Mouse (Mus musculus): ENCODE measurements around the gene Pgam2. TPM values are rescaled to one million over a fixed set of nuclear protein-coding genes. Genes with fewer than 3 reads are reported as not detected.

Gene Pgam2
- 57.5 and 63.3 TPM in 2 replicates for polyA plus RNA-seq (2015; fragmentation: Nextera tagmentation; extraction: Ambion mirVana)

DNA sequence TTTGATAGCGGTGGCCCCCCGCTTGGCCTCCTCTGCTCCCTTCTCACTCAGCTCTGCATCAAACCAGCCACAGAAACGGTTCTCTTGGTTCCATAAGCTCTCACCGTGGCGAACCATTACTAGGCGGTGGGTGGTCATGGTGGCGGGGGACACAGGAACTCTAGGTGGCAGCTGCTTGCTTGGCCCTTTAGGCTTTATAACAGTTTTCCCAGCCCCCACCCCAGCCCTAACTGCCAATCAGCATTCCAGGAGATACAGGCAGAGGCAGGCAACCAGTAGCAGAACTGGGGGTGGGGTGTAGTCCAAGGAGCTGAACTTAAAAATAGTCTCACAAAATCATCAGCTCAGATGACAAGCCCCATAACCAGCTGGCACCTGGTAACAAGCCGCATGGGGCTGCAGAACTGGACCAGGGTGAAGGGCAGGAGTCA lies at the start of gene Pgam2:
Pgam2 (minus strand) TSS at position 183 of the 431 bp plus-strand sequence.
- Histone ChIP-seq H3K36me3 (peaks cover 31% of the 10 kb centered on the region), H3K9ac (peak within 1 kb of the TSS; percentile 45), H3K4me2 (replicated peaks) (peak within 1 kb of the TSS; percentile 46), H3K27ac (no peak within 1 kb of the TSS), H3K27me3 (no peaks in the 10 kb centered on the region), H3K4me1 (peaks cover 29% of the 10 kb centered on the region), H3K4me3 (peak within 1 kb of the TSS; percentile 21), H3K9me3 (no peaks in the 10 kb centered on the region)
- 31% methylated on average over 8 of the region's 8 CpGs for WGBS
- ATAC-seq (ENCODE audit: low FRiP score, low read depth): peak; percentile 74

DNA sequence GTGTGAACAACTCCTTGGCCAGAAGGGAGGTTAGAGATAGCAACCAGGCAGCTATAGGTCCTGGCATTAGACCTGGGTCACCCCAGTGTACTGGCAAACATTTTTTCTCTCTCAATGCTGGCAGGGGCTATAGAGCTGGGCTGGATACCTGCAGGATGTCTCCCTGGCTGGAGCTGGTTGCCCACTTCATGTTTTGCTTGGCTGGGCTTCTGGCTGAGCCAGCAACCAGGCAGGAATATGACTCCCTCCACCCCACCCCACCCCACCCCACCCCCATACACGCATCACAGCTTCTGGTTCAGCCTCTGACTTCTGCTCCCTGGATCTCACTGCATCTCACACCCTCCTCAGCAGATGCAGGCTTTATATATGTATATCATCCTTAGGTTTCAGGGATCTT lies 48.8 kb upstream of the Pgam2 start:
- H3K9me3 ChIP-seq: no peaks in the 10 kb centered on the region
- no peak overlapping the region for H3K27ac ChIP-seq
- no peak overlapping the region for H3K9ac ChIP-seq
- 36% methylated on average over 1 of the region's 1 CpGs for WGBS
- ATAC-seq (ENCODE audit: low FRiP score, low read depth): no peak
- H3K36me3 ChIP-seq: no peaks in the 10 kb centered on the region
- H3K4me1 ChIP-seq: peaks cover 33% of the 10 kb centered on the region
- no peak overlapping the region for H3K4me3 ChIP-seq
- H3K4me2 ChIP-seq (replicated peaks): no peak overlapping the region
- H3K27me3 ChIP-seq: no peaks in the 10 kb centered on the region

DNA sequence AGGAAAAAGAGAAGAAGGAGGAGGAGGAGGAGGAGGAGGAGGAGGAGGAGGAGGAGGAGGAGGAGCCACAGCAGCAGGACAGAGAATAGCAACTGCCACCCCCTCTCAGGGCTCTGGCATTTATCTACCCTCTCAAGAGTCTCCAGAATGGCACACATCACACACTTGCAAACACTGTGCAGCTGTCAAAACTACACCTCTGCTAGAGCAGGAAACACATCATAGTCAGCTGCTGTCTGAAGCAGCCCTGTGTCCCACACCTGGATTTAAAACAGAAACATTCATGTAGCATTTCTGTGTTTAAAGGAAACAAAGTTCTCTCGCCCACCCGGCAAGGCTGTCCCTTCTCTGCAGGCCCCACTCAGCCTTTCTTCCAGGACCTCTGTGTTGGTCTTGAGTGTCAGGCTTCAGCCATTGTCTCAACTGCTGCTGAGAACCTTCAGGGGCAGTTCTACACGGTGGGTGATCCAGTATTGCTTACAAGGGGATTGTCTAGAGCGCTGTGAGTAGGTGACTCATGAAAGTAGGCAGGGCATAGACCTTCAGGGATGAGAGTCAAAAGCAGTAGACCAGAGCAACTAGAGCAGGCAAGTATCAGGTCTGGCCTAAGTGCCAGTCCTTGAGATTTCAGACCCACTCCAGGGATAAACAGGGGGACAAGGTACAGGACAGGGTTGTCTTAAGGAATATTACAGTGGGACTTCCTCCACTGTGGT lies 47.6 kb upstream of the Pgam2 start:
- 67% methylated on average over 4 of the region's 4 CpGs for WGBS
- H3K4me3 ChIP-seq: no peak overlapping the region
- no peaks in the 10 kb centered on the region for H3K27me3 ChIP-seq
- no peak overlapping the region; the same call in 1 of the 2 replicates for H3K9ac ChIP-seq
- no peak overlapping the region for H3K27ac ChIP-seq
- H3K4me1 ChIP-seq: peaks cover 24% of the 10 kb centered on the region
- no peak overlapping the region for H3K4me2 ChIP-seq (replicated peaks)
- ATAC-seq (ENCODE audit: low FRiP score, low read depth): no peak
- H3K9me3 ChIP-seq: no peaks in the 10 kb centered on the region
- H3K36me3 ChIP-seq: no peaks in the 10 kb centered on the region

DNA sequence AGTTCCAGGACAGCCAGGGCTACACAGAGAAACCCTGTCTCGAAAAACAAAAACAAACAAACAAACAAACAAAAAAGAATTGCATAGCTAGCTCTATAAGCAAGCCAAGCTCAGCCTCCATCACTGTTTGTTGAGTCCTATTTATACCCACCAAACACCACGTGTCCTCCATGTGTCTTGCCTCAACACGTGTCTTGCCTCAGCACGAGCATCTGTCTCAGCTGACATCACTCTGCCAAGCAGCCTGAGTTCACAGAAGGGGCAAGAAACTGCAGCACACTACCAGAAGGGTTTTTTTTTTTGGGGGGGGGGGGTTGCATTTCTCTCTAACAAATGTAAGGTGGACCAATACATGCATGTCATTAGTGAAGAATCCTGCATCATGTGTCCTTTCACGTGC lies 46.9 kb upstream of the Pgam2 start:
- Histone ChIP-seq H3K9ac (no peak overlapping the region), H3K27ac (no peak overlapping the region), H3K4me3 (no peak overlapping the region), H3K4me2 (replicated peaks) (no peak overlapping the region), H3K9me3 (no peaks in the 10 kb centered on the region), H3K36me3 (no peaks in the 10 kb centered on the region), H3K27me3 (no peaks in the 10 kb centered on the region), H3K4me1 (peaks cover 17% of the 10 kb centered on the region)
- 56% methylated on average over 5 of the region's 5 CpGs for WGBS
- no peak for ATAC-seq (ENCODE audit: low FRiP score, low read depth)

DNA sequence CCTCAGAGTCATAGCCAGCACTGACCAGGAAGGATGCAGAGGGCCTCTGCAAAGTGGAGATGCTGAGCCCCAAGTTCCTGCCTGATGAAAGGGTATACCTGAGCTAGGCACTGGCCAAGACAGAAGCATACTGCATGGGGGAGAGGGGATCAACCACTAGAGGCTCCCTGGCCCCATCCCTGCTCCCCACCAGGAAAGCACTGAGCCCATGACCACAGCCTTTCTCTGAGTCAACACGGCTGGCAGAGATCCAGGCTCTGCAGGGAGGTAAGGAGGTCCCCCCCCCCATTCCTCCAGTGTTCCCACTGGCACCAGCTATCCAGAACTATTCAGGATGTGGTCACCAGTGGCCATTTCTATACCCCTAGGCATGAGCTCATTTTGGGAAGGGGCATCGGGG lies 45.8 kb upstream of the Pgam2 start:
- no peak overlapping the region for H3K4me3 ChIP-seq
- H3K4me1 ChIP-seq: peaks cover 16% of the 10 kb centered on the region
- no peak overlapping the region for H3K27ac ChIP-seq
- H3K9me3 ChIP-seq: no peaks in the 10 kb centered on the region
- no peaks in the 10 kb centered on the region for H3K36me3 ChIP-seq
- 0 out of 2 replicates have a peak, but pooled peaks have one; percentile 18 for ATAC-seq (ENCODE audit: low FRiP score, low read depth)
- no peak overlapping the region for H3K9ac ChIP-seq
- no peak overlapping the region for H3K4me2 ChIP-seq (replicated peaks)
- no peaks in the 10 kb centered on the region for H3K27me3 ChIP-seq
- WGBS: 72% methylated on average over 2 of the region's 2 CpGs

DNA sequence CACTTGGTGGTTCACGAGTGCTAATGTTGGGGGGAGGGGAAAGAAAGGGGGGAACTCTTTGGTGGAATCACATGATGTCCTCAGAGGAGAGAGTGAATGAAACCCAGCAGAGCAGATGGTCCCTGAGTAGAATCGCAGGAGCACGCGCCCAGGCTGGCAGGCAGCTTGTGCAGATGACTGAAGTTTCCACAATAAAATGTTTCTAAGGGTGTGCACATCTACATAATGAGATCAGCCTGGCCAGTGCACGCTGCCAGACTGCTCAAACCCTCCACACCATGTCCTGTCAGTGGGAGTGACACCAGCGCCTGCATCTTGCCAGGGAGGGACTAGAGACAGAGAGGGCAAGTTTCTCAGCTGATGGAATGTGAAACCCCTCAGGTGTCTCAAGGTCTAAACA lies 45.2 kb upstream of the Pgam2 start:
- H3K27ac ChIP-seq: no peak overlapping the region
- H3K27me3 ChIP-seq: no peaks in the 10 kb centered on the region
- H3K9ac ChIP-seq: no peak overlapping the region
- 32% methylated on average over 6 of the region's 6 CpGs for WGBS
- H3K9me3 ChIP-seq: no peaks in the 10 kb centered on the region
- H3K4me1 ChIP-seq: peaks cover 16% of the 10 kb centered on the region
- H3K4me3 ChIP-seq: no peak overlapping the region
- H3K36me3 ChIP-seq: no peaks in the 10 kb centered on the region
- ATAC-seq (ENCODE audit: low FRiP score, low read depth): no peak
- H3K4me2 ChIP-seq (replicated peaks): 0 out of 2 replicates have a peak overlapping the region, but pooled peaks have one; percentile 16

DNA sequence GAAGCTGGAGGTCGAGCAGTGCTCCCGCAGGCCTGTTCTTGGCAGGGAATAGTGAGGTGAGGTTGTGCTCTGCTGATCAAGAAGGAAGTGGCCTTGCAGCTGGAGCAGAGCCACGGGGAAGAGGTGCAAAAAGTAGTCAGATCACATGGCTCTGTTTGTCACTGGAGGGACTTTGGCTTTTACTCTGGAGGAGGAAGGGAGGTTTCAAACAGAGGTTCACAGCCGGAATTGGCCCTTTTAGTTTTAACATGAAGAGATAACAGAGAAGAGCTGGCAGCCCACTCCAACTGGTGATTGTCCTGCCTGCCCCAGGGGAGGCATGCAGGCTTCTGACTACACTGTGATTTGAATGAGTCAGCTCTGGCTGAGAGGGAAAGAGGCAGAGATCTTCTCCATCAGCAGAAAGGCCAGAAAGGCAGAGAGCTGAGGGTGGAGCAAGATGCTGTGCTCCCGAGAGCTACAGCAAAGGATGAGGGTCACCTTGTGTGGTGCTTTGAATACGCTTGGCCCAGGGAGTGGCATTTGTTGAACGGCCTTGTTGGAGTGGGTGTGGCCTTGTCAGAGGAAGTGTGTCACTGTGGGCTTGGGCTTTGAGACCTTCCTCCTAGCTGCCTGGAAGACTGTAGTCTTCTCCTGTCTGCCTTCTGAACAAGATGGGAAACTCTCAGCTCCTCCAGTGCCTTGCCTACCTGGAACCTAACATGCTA lies 43.3 kb upstream of the Pgam2 start:
- H3K4me1 ChIP-seq: peaks cover 11% of the 10 kb centered on the region
- H3K9ac ChIP-seq: no peak overlapping the region
- H3K27ac ChIP-seq: no peak overlapping the region
- H3K4me2 ChIP-seq (replicated peaks): no peak overlapping the region
- H3K4me3 ChIP-seq: no peak overlapping the region
- no peaks in the 10 kb centered on the region for H3K27me3 ChIP-seq
- no peaks in the 10 kb centered on the region for H3K36me3 ChIP-seq
- H3K9me3 ChIP-seq: 0 out of 2 replicates have a peak, but pooled peaks cover 5% of the 10 kb centered on the region
- no peak for ATAC-seq (ENCODE audit: low FRiP score, low read depth)
- 70% methylated on average over 7 of the region's 7 CpGs for WGBS

DNA sequence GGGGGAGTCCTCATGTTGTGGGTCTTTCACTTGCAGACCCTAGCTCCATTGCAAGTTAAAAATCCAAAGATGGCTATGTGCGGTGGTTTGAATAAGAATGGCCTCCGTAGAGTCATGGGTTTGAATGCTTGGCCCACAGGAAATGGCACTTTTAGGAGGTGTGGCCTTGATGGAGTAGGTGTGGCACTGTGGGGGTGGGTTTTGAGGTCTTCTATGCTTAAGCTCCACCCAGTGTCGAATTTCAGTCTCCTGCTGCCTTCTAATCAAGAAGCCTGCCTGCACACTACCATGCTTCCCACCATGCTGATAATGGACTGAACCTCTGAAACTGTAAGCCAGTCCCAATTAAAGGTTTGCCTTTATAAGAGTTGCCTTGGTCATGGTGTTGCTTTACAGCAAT lies 39.6 kb upstream of the Pgam2 start:
- H3K36me3 ChIP-seq: no peaks in the 10 kb centered on the region
- WGBS: 80% methylated on average over 3 of the region's 3 CpGs
- no peak overlapping the region for H3K27ac ChIP-seq
- no peak overlapping the region for H3K4me2 ChIP-seq (replicated peaks)
- ATAC-seq (ENCODE audit: low FRiP score, low read depth): no peak
- H3K9ac ChIP-seq: no peak overlapping the region
- peaks cover 9% of the 10 kb centered on the region for H3K4me1 ChIP-seq
- H3K27me3 ChIP-seq: no peaks in the 10 kb centered on the region
- H3K9me3 ChIP-seq: 0 out of 2 replicates have a peak, but pooled peaks cover 5% of the 10 kb centered on the region
- H3K4me3 ChIP-seq: no peak overlapping the region

DNA sequence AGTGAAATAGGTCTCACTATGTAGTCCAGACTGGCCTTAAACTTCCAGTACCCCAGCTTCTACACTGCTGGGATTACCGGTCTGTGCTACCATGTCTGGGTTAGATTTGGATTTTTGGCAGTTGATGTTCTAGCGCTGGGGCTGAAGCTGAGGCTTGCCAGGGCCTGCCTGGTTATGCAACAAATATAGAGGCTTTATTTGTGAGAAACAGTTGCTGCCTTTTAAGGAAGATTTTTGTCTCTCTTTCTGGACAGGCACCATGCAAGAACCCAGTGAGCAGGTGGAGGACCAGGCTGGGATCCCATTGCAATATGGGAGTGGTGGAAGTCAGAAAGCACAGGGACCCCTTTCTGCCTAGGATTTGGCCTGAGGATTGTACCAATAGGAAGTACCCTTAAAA lies 38.2 kb upstream of the Pgam2 start:
- H3K27me3 ChIP-seq: no peaks in the 10 kb centered on the region
- no peak overlapping the region for H3K9ac ChIP-seq
- H3K36me3 ChIP-seq: no peaks in the 10 kb centered on the region
- H3K4me2 ChIP-seq (replicated peaks): no peak overlapping the region
- 94% methylated on average over 2 of the region's 2 CpGs for WGBS
- no peak overlapping the region for H3K27ac ChIP-seq
- H3K9me3 ChIP-seq: 0 out of 2 replicates have a peak, but pooled peaks cover 5% of the 10 kb centered on the region
- no peak for ATAC-seq (ENCODE audit: low FRiP score, low read depth)
- peaks cover 15% of the 10 kb centered on the region for H3K4me1 ChIP-seq
- no peak overlapping the region for H3K4me3 ChIP-seq

DNA sequence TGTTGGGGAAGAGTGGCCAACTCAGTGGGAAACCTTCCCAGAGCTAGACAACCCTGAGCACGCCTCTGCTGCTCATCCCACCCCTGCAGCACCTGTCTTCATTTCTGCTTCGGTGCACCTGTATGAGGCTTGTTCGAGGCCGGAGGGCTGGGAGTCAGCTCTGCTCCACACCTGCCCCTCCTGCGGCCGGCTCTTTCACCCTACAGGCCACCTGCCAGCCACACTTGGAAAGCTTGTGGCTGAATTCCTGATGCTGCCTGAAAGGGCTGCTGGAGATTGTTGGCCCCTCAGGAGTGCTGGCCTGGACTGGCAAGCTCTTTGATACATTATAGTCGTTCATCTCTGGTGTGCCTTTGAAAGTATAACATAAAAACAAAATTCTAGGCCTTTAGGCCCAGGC lies 36.8 kb upstream of the Pgam2 start:
- peaks cover 22% of the 10 kb centered on the region for H3K4me1 ChIP-seq
- no peaks in the 10 kb centered on the region for H3K27me3 ChIP-seq
- no peak overlapping the region for H3K4me2 ChIP-seq (replicated peaks)
- no peak for ATAC-seq (ENCODE audit: low FRiP score, low read depth)
- H3K9ac ChIP-seq: no peak overlapping the region
- 0 out of 2 replicates have a peak, but pooled peaks cover 5% of the 10 kb centered on the region for H3K9me3 ChIP-seq
- 70% methylated on average over 7 of the region's 7 CpGs for WGBS
- H3K4me3 ChIP-seq: no peak overlapping the region
- H3K36me3 ChIP-seq: no peaks in the 10 kb centered on the region; the same call in 1 of the 2 replicates
- no peak overlapping the region; the same call in 1 of the 2 replicates for H3K27ac ChIP-seq

DNA sequence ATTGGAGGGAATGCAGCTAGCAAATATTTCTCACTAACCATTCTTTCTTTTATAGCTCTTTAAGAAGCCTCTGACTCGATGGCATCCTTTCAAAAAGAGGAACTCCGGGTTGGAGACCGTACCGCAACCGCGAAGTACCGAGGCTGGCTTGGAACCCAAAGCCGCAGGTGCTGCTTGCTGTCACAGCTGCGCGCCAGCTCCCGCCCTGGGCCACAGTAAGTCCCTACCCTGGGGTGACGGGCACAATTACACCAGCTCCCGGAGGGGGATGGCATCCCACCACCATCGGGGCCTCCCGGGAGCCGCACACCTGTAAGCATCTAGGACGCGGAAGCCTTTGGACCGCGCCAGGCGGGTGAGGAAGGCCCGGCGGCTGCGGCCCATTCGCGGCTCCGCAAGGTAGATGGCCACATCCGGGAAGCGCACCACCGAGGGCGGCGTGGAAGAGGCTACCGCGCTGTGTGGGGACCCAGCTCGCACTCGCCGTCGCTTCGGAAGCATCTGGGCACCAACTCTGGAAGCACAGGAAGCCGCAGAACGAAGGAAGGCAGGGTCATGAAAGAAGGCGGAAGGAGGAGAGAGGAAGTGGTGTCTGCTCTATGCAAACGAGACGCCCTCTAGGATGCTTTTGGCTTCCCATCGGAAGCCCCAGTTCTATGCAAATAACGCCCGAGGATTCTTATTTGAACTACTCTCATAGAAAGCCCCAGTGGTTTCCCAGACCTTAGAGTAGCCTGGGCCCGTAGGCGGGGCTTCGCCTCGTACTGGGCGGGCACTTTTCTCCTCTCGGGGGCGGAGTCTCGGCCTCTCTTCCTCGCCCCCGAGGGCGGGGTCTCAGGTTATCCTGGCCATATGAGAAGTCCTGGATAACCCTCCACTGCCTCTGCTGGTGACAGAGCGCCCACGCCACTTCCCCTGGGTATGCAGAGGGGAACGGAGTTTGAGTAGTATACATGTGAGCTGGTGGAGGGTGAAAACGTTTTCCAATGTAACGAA lies 34.0 kb upstream of the Pgam2 start, which contains the start of gene Polm:
Polm (minus strand) TSS at position 766 of the 996 bp plus-strand sequence.
- no peaks in the 10 kb centered on the region for H3K27me3 ChIP-seq
- H3K4me3 ChIP-seq: peak within 1 kb of the TSS; percentile 79
- H3K4me2 ChIP-seq (replicated peaks): peak within 1 kb of the TSS; percentile 94
- peaks cover 22% of the 10 kb centered on the region for H3K4me1 ChIP-seq
- under 1% methylated on average over 63 of the region's 63 CpGs for WGBS
- peak; percentile 95 for ATAC-seq (ENCODE audit: low FRiP score, low read depth)
- H3K9ac ChIP-seq: peak within 1 kb of the TSS; percentile 86
- H3K27ac ChIP-seq: peak within 1 kb of the TSS; percentile 48
- peaks cover 20% of the 10 kb centered on the region for H3K36me3 ChIP-seq
- no peaks in the 10 kb centered on the region for H3K9me3 ChIP-seq

Data from limb, embryonic 13.5 days (tissue).